Mouse (Mus musculus) heart, embryonic 14.5 days (tissue): ENCODE data around the gene Col4a3bp. TPM values are rescaled to one million over a fixed set of nuclear protein-coding genes. Genes with fewer than 3 reads are reported as not detected.

Experiments used
- ATAC-seq: fragments of 200-750 bp; cut with Nextera tagmentation; 2 replicates; pipeline ENCODE4 v1.8.0; 2017; ENCODE audit warnings: low read depth, moderate TSS enrichment; ENCODE audit not compliant: insufficient number of reproducible peaks, insufficient read depth, low FRiP score
- H3K27ac ChIP-seq, 2 experiments: fragments of 200-500 bp in 1 of 2; fragments of 300-500 bp in 1 of 2; sonication (generic) in 1 of 2; replicated peaks in 1 of 2; 2 replicates each; pipeline ENCODE4 v1.5.1; 2012 to 2014; ENCODE audit warnings: low read depth in 2 of 2, low read length in 2 of 2, control low read depth in 1 of 2, mild to moderate bottlenecking in 1 of 2, mixed read lengths in 1 of 2; ENCODE audit not compliant: control insufficient read depth in 1 of 2, insufficient read depth in 1 of 2
- H3K27me3 ChIP-seq: fragments of 300-500 bp; sonication (generic); 2 replicates; pipeline ENCODE4 v1.6.1; 2014; ENCODE audit warnings: mild to moderate bottlenecking, low read length, control low read depth; ENCODE audit not compliant: control insufficient read depth, insufficient read depth
- H3K36me3 ChIP-seq: fragments of 300-500 bp; sonication (generic); 2 replicates; pipeline ENCODE4 v1.6.1; 2014; ENCODE audit warnings: mild to moderate bottlenecking, control low read depth, low read length, mixed read lengths; ENCODE audit not compliant: control insufficient read depth, insufficient read depth
- H3K4me1 ChIP-seq, 2 experiments: fragments of 200-500 bp in 1 of 2; fragments of 300-500 bp in 1 of 2; sonication (generic) in 1 of 2; 2 replicates each; pipeline ENCODE4 v1.6.1; 2012 to 2014; ENCODE audit warnings: low read length in 2 of 2, control low read depth in 1 of 2, mixed read lengths in 1 of 2; ENCODE audit not compliant: control insufficient read depth in 2 of 2, insufficient read depth in 2 of 2
- H3K4me2 ChIP-seq: fragments of 300-500 bp; sonication (generic); 2 replicates; pipeline ENCODE4 v1.6.1; 2014; ENCODE audit warnings: mild to moderate bottlenecking, low read length
- H3K4me3 ChIP-seq, 2 experiments: fragments of 200-500 bp in 1 of 2; fragments of 300-500 bp in 1 of 2; sonication (generic) in 1 of 2; 2 replicates each; pipeline ENCODE4 v1.5.1; 2012 to 2014; ENCODE audit warnings: low read length in 2 of 2, mild to moderate bottlenecking in 2 of 2, control low read depth in 1 of 2, low read depth in 1 of 2, moderate library complexity in 1 of 2; ENCODE audit not compliant: control insufficient read depth in 1 of 2, insufficient read depth in 1 of 2
- H3K9ac ChIP-seq: fragments of 300-500 bp; sonication (generic); 2 replicates; pipeline ENCODE4 v1.6.1; 2014; ENCODE audit warnings: mild to moderate bottlenecking, low read length
- H3K9me3 ChIP-seq: fragments of 300-500 bp; sonication (generic); 2 replicates; pipeline ENCODE4 v1.6.1; 2016; ENCODE audit warnings: low read length, control low read depth; ENCODE audit not compliant: control insufficient read depth
- WGBS: fragments of 180-500 bp; shearing (Covaris S2); extraction: QIAGEN DNeasy Blood & Tissue Kit; methylation state at CpG from one replicate; pipeline ENCODE4 v1.1.7; 2014; 5-methylcytosine and 5-hydroxymethylcytosine counted together
- polyA plus RNA-seq: library from polyadenylated mRNA; unstranded; fragments of >200 nt; fragmentation: Nextera tagmentation; extraction: Ambion mirVana; gene quantifications from 2 replicates; pipeline ENCODE4 v1.2.1, GENCODE M21; 2014

Col4a3bp gene
- polyA plus RNA-seq, 1 experiment from 2014 or later = 11.9 TPM

GRCm38 (mm10) chr13:96677071-96677470 is 134.7 kb downstream of the Col4a3bp start:
- no peak overlapping the region for H3K27ac ChIP-seq
- no peak overlapping the region for H3K4me3 ChIP-seq
- H3K9ac ChIP-seq = no peak overlapping the region
- no peak for ATAC-seq
- no peaks in the 10 kb centered on the region for H3K36me3 ChIP-seq
- no peak overlapping the region for H3K4me2 ChIP-seq
- WGBS = 78% methylated on average over 1 of the region's 1 CpGs
- peaks cover 3% of the 10 kb centered on the region; the same call in 1 of the 2 replicates for H3K9me3 ChIP-seq
- no peaks in the 10 kb centered on the region for H3K27me3 ChIP-seq
- no peaks in the 10 kb centered on the region for H3K4me1 ChIP-seq

GRCm38 (mm10) chr13:96678616-96679015 is 136.2 kb downstream of the Col4a3bp start:
- peaks cover 3% of the 10 kb centered on the region; the same call in 1 of the 2 replicates for H3K9me3 ChIP-seq
- no peak overlapping the region for H3K9ac ChIP-seq
- no peaks in the 10 kb centered on the region for H3K4me1 ChIP-seq
- WGBS = 69% methylated on average over 6 of the region's 6 CpGs
- H3K4me3 ChIP-seq = no peak overlapping the region
- H3K4me2 ChIP-seq = no peak overlapping the region
- H3K27me3 ChIP-seq = no peaks in the 10 kb centered on the region
- ATAC-seq = no peak
- H3K27ac ChIP-seq = no peak overlapping the region
- no peaks in the 10 kb centered on the region for H3K36me3 ChIP-seq

- H3K27ac ChIP-seq = no peak overlapping the region
- H3K36me3 ChIP-seq = no peaks in the 10 kb centered on the region
- 70% methylated on average over 9 of the region's 9 CpGs for WGBS
- no peaks in the 10 kb centered on the region for H3K27me3 ChIP-seq
- no peak overlapping the region for H3K4me2 ChIP-seq
- ATAC-seq = no peak
- no peak overlapping the region for H3K4me3 ChIP-seq
- no peak overlapping the region for H3K9ac ChIP-seq
- peaks cover 0 to 2% of the 10 kb centered on the region in 2 experiments; a peak in 2 of 4 replicates for H3K4me1 ChIP-seq
- H3K9me3 ChIP-seq = peaks cover 3% of the 10 kb centered on the region; the same call in 1 of the 2 replicates
Observed at GRCm38 (mm10) chr13:96680163-96681087, 138.0 kb downstream of the Col4a3bp start.

GRCm38 (mm10) chr13:96681088-96681620 is 138.7 kb downstream of the Col4a3bp start:
- Histone ChIP-seq H3K9me3 (peaks cover 3% of the 10 kb centered on the region; the same call in 1 of the 2 replicates), H3K4me1 (peaks cover 0 to 2% of the 10 kb centered on the region in 2 experiments; a peak in 2 of 4 replicates), H3K4me2 (no peak overlapping the region), H3K9ac (no peak overlapping the region), H3K27me3 (no peaks in the 10 kb centered on the region), H3K27ac (no peak overlapping the region), H3K4me3 (no peak overlapping the region), H3K36me3 (no peaks in the 10 kb centered on the region)
- no peak for ATAC-seq

GRCm38 (mm10) chr13:96684779-96685178 is 142.4 kb downstream of the Col4a3bp start:
- no peak for ATAC-seq
- H3K9ac ChIP-seq = no peak overlapping the region
- no peak overlapping the region for H3K4me3 ChIP-seq
- H3K4me2 ChIP-seq = no peak overlapping the region
- H3K36me3 ChIP-seq = no peaks in the 10 kb centered on the region
- WGBS = 50% methylated on average over 5 of the region's 5 CpGs
- no peaks in the 10 kb centered on the region for H3K27me3 ChIP-seq
- peaks cover 0 to 2% of the 10 kb centered on the region in 2 experiments; a peak in 2 of 4 replicates for H3K4me1 ChIP-seq
- no peak overlapping the region for H3K27ac ChIP-seq
- no peaks in the 10 kb centered on the region for H3K9me3 ChIP-seq

GRCm38 (mm10) chr13:96687261-96687660 is 144.8 kb downstream of the Col4a3bp start:
- Histone ChIP-seq H3K4me1 (peaks cover 0 to 2% of the 10 kb centered on the region in 2 experiments; a peak in 2 of 4 replicates), H3K36me3 (no peaks in the 10 kb centered on the region), H3K9ac (no peak overlapping the region), H3K27ac (no peak overlapping the region), H3K4me3 (no peak overlapping the region), H3K27me3 (no peaks in the 10 kb centered on the region), H3K4me2 (no peak overlapping the region), H3K9me3 (no peaks in the 10 kb centered on the region)
- ATAC-seq = no peak
- 83% methylated on average over 9 of the region's 9 CpGs for WGBS
